Mouse (Mus musculus) kidney, adult 2 months (tissue): ENCODE data around the gene Rala. TPM values are rescaled to one million over a fixed set of nuclear protein-coding genes. Genes with fewer than 3 reads are reported as not detected.

Experiments used
- DNase-seq: peaks from one replicate; pipeline ENCODE4 v3.0.0; 2021
- H3K27ac ChIP-seq: fragments of 200-500 bp; 2 replicates; pipeline ENCODE4 v1.5.1; 2012; ENCODE audit warnings: low read depth, low read length, control low read depth, inconsistent platforms; ENCODE audit not compliant: insufficient read depth
- H3K27me3 ChIP-seq: fragments of 200-500 bp; replicated peaks from 2 replicates; pipeline ENCODE4 v1.6.1; 2012; ENCODE audit warnings: mild to moderate bottlenecking, moderate library complexity, low read length, inconsistent platforms; ENCODE audit not compliant: control insufficient read depth, insufficient read depth
- H3K36me3 ChIP-seq: fragments of 200-500 bp; 2 replicates; pipeline ENCODE4 v1.6.1; 2012; ENCODE audit warnings: mild to moderate bottlenecking, moderate library complexity, low read length, inconsistent platforms; ENCODE audit not compliant: control insufficient read depth, insufficient read depth
- H3K4me1 ChIP-seq: fragments of 200-500 bp; 2 replicates; pipeline ENCODE4 v1.6.1; 2011; ENCODE audit warnings: low read length; ENCODE audit not compliant: control insufficient read depth, insufficient read depth
- H3K4me3 ChIP-seq: fragments of 200-500 bp; 2 replicates; pipeline ENCODE4 v1.5.1; 2011; ENCODE audit warnings: mild to moderate bottlenecking, low read depth, low read length, control low read depth; ENCODE audit not compliant: insufficient read depth
- CTCF ChIP-seq: fragments of 200-500 bp; conservative IDR thresholded peaks from 2 replicates; pipeline ENCODE4 v1.5.1; 2011; ENCODE audit warnings: low read depth, mild to moderate bottlenecking, control low read depth, low read length, moderate library complexity, mixed read lengths; ENCODE audit not compliant: insufficient read depth, insufficient read length
- POLR2A ChIP-seq: fragments of 200-500 bp; IDR thresholded peaks from one replicate; pipeline ENCODE4 v1.6.1; 2011; ENCODE audit warnings: low read depth, low read length, control low read depth
- WGBS: fragments of 180-500 bp; shearing (Covaris S2); methylation state at CpG from one replicate; pipeline ENCODE4 v1.1.7; 2018; 5-methylcytosine and 5-hydroxymethylcytosine counted together
- polyA plus RNA-seq: library from polyadenylated mRNA; depleted of rRNA; stranded (reverse); fragments of >200 nt; gene quantifications from 2 replicates; pipeline ENCODE4 v1.2.3, GENCODE M21; 2012

The Rala gene
- polyA plus RNA-seq, 1 experiment: 21.8 TPM

GRCm38 (mm10) chr13:17879061-17879460 is 65.0 kb downstream of the Rala start:
- Histone ChIP-seq H3K27ac (no peak overlapping the region), H3K4me1 (no peaks in the 10 kb centered on the region), H3K27me3 (no peaks in the 10 kb centered on the region), H3K36me3 (no peaks in the 10 kb centered on the region; the same call in 1 of the 2 replicates), H3K4me3 (no peak overlapping the region)
- no peak for TF ChIP-seq POLR2A
- TF ChIP-seq CTCF: no peak
- no peak for DNase-seq

- no peaks in the 10 kb centered on the region for H3K27me3 ChIP-seq
- no peak for DNase-seq
- no peak for TF ChIP-seq CTCF
- TF ChIP-seq POLR2A: no peak
- no peaks in the 10 kb centered on the region for H3K4me1 ChIP-seq
- no peak overlapping the region for H3K27ac ChIP-seq
- no peak overlapping the region for H3K4me3 ChIP-seq
- WGBS: 73% methylated on average over 2 of the region's 2 CpGs
- H3K36me3 ChIP-seq: no peaks in the 10 kb centered on the region
Measured at GRCm38 (mm10) chr13:17866741-17867140, 77.3 kb downstream of the Rala start.

GRCm38 (mm10) chr13:17860536-17860935 is 83.5 kb downstream of the Rala start:
- no peak for TF ChIP-seq POLR2A
- no peak for TF ChIP-seq CTCF
- no peak overlapping the region for H3K4me3 ChIP-seq
- no peaks in the 10 kb centered on the region for H3K27me3 ChIP-seq
- 72% methylated on average over 6 of the region's 6 CpGs for WGBS
- no peaks in the 10 kb centered on the region for H3K36me3 ChIP-seq
- no peaks in the 10 kb centered on the region for H3K4me1 ChIP-seq
- no peak overlapping the region for H3K27ac ChIP-seq
- DNase-seq: no peak

GRCm38 (mm10) chr13:17859365-17860033 is 84.5 kb downstream of the Rala start:
- Histone ChIP-seq H3K4me1 (no peaks in the 10 kb centered on the region), H3K27me3 (no peaks in the 10 kb centered on the region), H3K36me3 (no peaks in the 10 kb centered on the region), H3K4me3 (no peak overlapping the region), H3K27ac (no peak overlapping the region)
- TF ChIP-seq CTCF (no peak), POLR2A (no peak)
- no peak for DNase-seq
- WGBS: 51% methylated on average over 13 of the region's 13 CpGs

- Histone ChIP-seq H3K27me3 (no peaks in the 10 kb centered on the region), H3K36me3 (no peaks in the 10 kb centered on the region), H3K4me1 (no peaks in the 10 kb centered on the region), H3K27ac (no peak overlapping the region), H3K4me3 (no peak overlapping the region)
- no peak for TF ChIP-seq POLR2A
- no peak for TF ChIP-seq CTCF
- peak; percentile 14 for DNase-seq
- 50% methylated on average over 9 of the region's 9 CpGs for WGBS
Measured at GRCm38 (mm10) chr13:17857046-17857445, 87.0 kb downstream of the Rala start.

GRCm38 (mm10) chr13:17855492-17856138 is 88.4 kb downstream of the Rala start:
- H3K4me1 ChIP-seq: no peaks in the 10 kb centered on the region
- H3K36me3 ChIP-seq: no peaks in the 10 kb centered on the region
- WGBS: 11% methylated on average over 13 of the region's 13 CpGs
- H3K4me3 ChIP-seq: no peak overlapping the region
- no peaks in the 10 kb centered on the region for H3K27me3 ChIP-seq
- no peak overlapping the region for H3K27ac ChIP-seq
- DNase-seq: no peak
- no peak for TF ChIP-seq CTCF

GRCm38 (mm10) chr13:17854755-17855154 is 89.3 kb downstream of the Rala start:
- Histone ChIP-seq H3K4me1 (no peaks in the 10 kb centered on the region), H3K36me3 (no peaks in the 10 kb centered on the region), H3K27ac (no peak overlapping the region), H3K27me3 (no peaks in the 10 kb centered on the region), H3K4me3 (no peak overlapping the region)
- DNase-seq: no peak
- TF ChIP-seq CTCF (no peak), POLR2A (no peak)
- 50% methylated on average over 6 of the region's 6 CpGs for WGBS

GRCm38 (mm10) chr13:17843336-17843735 is 100.7 kb downstream of the Rala start:
- WGBS: 91% methylated on average over 2 of the region's 2 CpGs
- Histone ChIP-seq H3K4me3 (no peak overlapping the region), H3K4me1 (no peaks in the 10 kb centered on the region; the same call in 1 of the 2 replicates), H3K36me3 (no peaks in the 10 kb centered on the region), H3K27ac (no peak overlapping the region), H3K27me3 (no peaks in the 10 kb centered on the region)
- TF ChIP-seq CTCF: no peak
- TF ChIP-seq POLR2A: no peak
- DNase-seq: no peak
